ENCODE assay signal across 10 mouse cellular contexts in genomic region chr11:94429011-94429651, GRCm38 (mm10). TPM values are rescaled to one million over a fixed set of nuclear protein-coding genes. Genes with fewer than 3 reads are reported as not detected.
A peak's percentile ranks its signal among the peaks of the same experiment; 100 is the strongest.
DNase-seq lines count a peak whose midpoint lies in the region; ATAC-seq lines count a peak whose summit lies in the region.
"Had no signal": no experiment of that assay in that cellular context is flagged by ENCODE, and none has a peak within 500 bp of the region (broad histone marks: within the 10 kb centered on the region; RNA-seq: fewer than 3 reads in every experiment).

No protein-coding gene starts in this region.

- peak overlapping the region; percentile 4; the same call in 1 of the 2 replicates for H3K9ac ChIP-seq in lung, embryonic 16.5 days (ENCODE audit: low read length)
- H3K9ac ChIP-seq in forebrain, embryonic 11.5 days (ENCODE audit: low read length), result no peak overlapping the region
- no peak overlapping the region for H3K9ac ChIP-seq in liver, embryonic 12.5 days

- peaks cover 27% of the 10 kb centered on the region for H3K4me1 ChIP-seq in lung, embryonic 16.5 days (replicated peaks; ENCODE audit: control insufficient read depth, insufficient read depth, low read length)
- peaks cover 11% of the 10 kb centered on the region; the same call in 1 of the 2 replicates for H3K4me1 ChIP-seq in forebrain, embryonic 11.5 days (replicated peaks; ENCODE audit: control insufficient read depth, insufficient read depth, low read length)
- H3K4me1 ChIP-seq in liver, embryonic 12.5 days, result peaks cover 18% of the 10 kb centered on the region

- peaks cover 5% of the 10 kb centered on the region; the same call in 1 of the 2 replicates for H3K27me3 ChIP-seq in lung, embryonic 16.5 days (ENCODE audit: control insufficient read depth, insufficient read depth, low read depth, low read length)
- no peaks in the 10 kb centered on the region for H3K27me3 ChIP-seq in forebrain, embryonic 11.5 days (ENCODE audit: control insufficient read depth, insufficient read depth, low read length)
- peaks cover 96% of the 10 kb centered on the region for H3K27me3 ChIP-seq in liver, embryonic 12.5 days (replicated peaks)

- peak; percentile 14; the same call in 1 of the 2 replicates for ATAC-seq in lung, embryonic 16.5 days (ENCODE audit: low read depth)
- peak; percentile 53 for ATAC-seq in forebrain, embryonic 11.5 days (replicated peaks; ENCODE audit: low FRiP score)
- no peak for ATAC-seq in liver, embryonic 12.5 days
- ATAC-seq in megakaryocyte, adult 5-6 weeks (ENCODE audit: poor library complexity, severe bottlenecking), result no peak
- ATAC-seq in inflammation-experienced regulatory T-cells, adult 6 months, result no peak

- WGBS in lung, embryonic 16.5 days, result 20% methylated on average over 9 of the region's 9 CpGs
- 34% methylated on average over 9 of the region's 9 CpGs for WGBS in forebrain, embryonic 11.5 days
- 27% methylated on average over 9 of the region's 9 CpGs for WGBS in liver, embryonic 12.5 days (ENCODE audit: insufficient replicate concordance)

- no peak for DNase-seq in lung, postnatal 25 days (ENCODE audit: low spot score)
- DNase-seq in forebrain, embryonic 11.5 days (ENCODE audit: low spot score), result no peak
- DNase-seq in kidney, postnatal 25 days, result peak; percentile 30 to 67
- peak; percentile 68 for DNase-seq in retina, embryonic 14.5 days (ENCODE audit: low spot score)
- DNase-seq: right cerebral cortex, adult 18-20 months had no signal

- no peak overlapping the region for H3K4me2 ChIP-seq in lung, embryonic 16.5 days (ENCODE audit: low read depth, low read length)
- no peak overlapping the region for H3K4me2 ChIP-seq in forebrain, embryonic 11.5 days (ENCODE audit: low read depth, low read length, severe bottlenecking)
- no peak overlapping the region for H3K4me2 ChIP-seq in liver, embryonic 12.5 days

- H3K36me3 ChIP-seq in lung, embryonic 16.5 days (ENCODE audit: control insufficient read depth, insufficient read depth, low read length), result no peaks in the 10 kb centered on the region
- H3K36me3 ChIP-seq in forebrain, embryonic 11.5 days (ENCODE audit: control insufficient read depth, insufficient read depth, low read length), result no peaks in the 10 kb centered on the region
- H3K36me3 ChIP-seq in liver, embryonic 12.5 days, result no peaks in the 10 kb centered on the region

- H3K4me3 ChIP-seq in lung, embryonic 16.5 days (ENCODE audit: low read length), result no peak overlapping the region
- H3K4me3 ChIP-seq in forebrain, embryonic 11.5 days (ENCODE audit: low read depth, low read length), result no peak overlapping the region
- H3K4me3 ChIP-seq in liver, embryonic 12.5 days, result no peak overlapping the region

- peak overlapping the region; percentile 89 for H3K27ac ChIP-seq in lung, embryonic 16.5 days (ENCODE audit: low read length)
- 0 out of 2 replicates have a peak overlapping the region, but pooled peaks have one; percentile 25 for H3K27ac ChIP-seq in forebrain, embryonic 11.5 days (ENCODE audit: low read depth, low read length)
- no peak overlapping the region for H3K27ac ChIP-seq in liver, embryonic 12.5 days

- H3K9me3 ChIP-seq in lung, embryonic 16.5 days (ENCODE audit: control insufficient read depth, low read length), result no peaks in the 10 kb centered on the region
- H3K9me3 ChIP-seq in forebrain, embryonic 11.5 days (ENCODE audit: control insufficient read depth, low read length), result no peaks in the 10 kb centered on the region
- no peaks in the 10 kb centered on the region for H3K9me3 ChIP-seq in liver, embryonic 12.5 days (replicated peaks)

RNA-seq across cellular contexts. Expression of gene Abcc3, which starts 36.3 kb away (rescaled TPM):
- 4.0 and 5.0 TPM in 2 replicates for polyA plus RNA-seq in lung, embryonic 16.5 days (2015; fragmentation: Nextera tagmentation; extraction: Ambion mirVana)
- polyA plus RNA-seq in forebrain, embryonic 11.5 days (2014; fragmentation: Nextera tagmentation; extraction: Ambion mirVana), result 0.49 and 0.57 TPM in 2 replicates
- 4.0 and 4.3 TPM in 2 replicates for polyA plus RNA-seq in liver, embryonic 12.5 days (2016; fragmentation: Nextera tagmentation; extraction: Ambion mirVana)
- total RNA-seq in megakaryocyte, adult 5-6 weeks (2015), result 1.1 and 1.8 TPM in 2 replicates
- total RNA-seq in megakaryocyte, adult 5-6 weeks (2017), result 1.4 and 1.8 TPM in 2 replicates
- 1 to 10 TPM in 2 of 3 experiments, under 1 TPM in 1; 0.70 to 4.0 (median 1.9) TPM for polyA plus RNA-seq in inflammation-experienced regulatory T-cells, adult 6 months (2017; shearing (Covaris generic))

RNA-seq across cellular contexts. Expression of gene Cacna1g, which starts 44.9 kb away (rescaled TPM):
- 6.6 and 7.0 TPM in 2 replicates for polyA plus RNA-seq in lung, embryonic 16.5 days (2015; fragmentation: Nextera tagmentation; extraction: Ambion mirVana)
- polyA plus RNA-seq in forebrain, embryonic 11.5 days (2014; fragmentation: Nextera tagmentation; extraction: Ambion mirVana), result 13.0 and 17.4 TPM in 2 replicates
- polyA plus RNA-seq in liver, embryonic 12.5 days (2016; fragmentation: Nextera tagmentation; extraction: Ambion mirVana), result 2.5 and 3.2 TPM in 2 replicates
- 0.96 and 0.98 TPM in 2 replicates for total RNA-seq in megakaryocyte, adult 5-6 weeks (2015)
- total RNA-seq in megakaryocyte, adult 5-6 weeks (2017), result 0.16 TPM in 1 of 2 replicates, not detected in the other
- polyA plus RNA-seq in inflammation-experienced regulatory T-cells, adult 6 months (2017; shearing (Covaris generic)), result not detected

RNA-seq across cellular contexts. Expression of gene Spata20, which starts 56.8 kb away (rescaled TPM):
- polyA plus RNA-seq in lung, embryonic 16.5 days (2015; fragmentation: Nextera tagmentation; extraction: Ambion mirVana), result 0.08 TPM in 1 of 2 replicates, not detected in the other
- 0.17 TPM in 1 of 2 replicates, not detected in the other for polyA plus RNA-seq in forebrain, embryonic 11.5 days (2014; fragmentation: Nextera tagmentation; extraction: Ambion mirVana)
- not detected in 2 replicates for polyA plus RNA-seq in liver, embryonic 12.5 days (2016; fragmentation: Nextera tagmentation; extraction: Ambion mirVana)
- total RNA-seq in megakaryocyte, adult 5-6 weeks (2015), result not detected in 2 replicates
- not detected in 2 replicates for total RNA-seq in megakaryocyte, adult 5-6 weeks (2017)
- polyA plus RNA-seq in inflammation-experienced regulatory T-cells, adult 6 months (2017; shearing (Covaris generic)), result not detected
- total RNA-seq: gastrocnemius, postnatal 14 days had no signal

Comparison
In these comparisons a context has a peak if more than half of its experiments do, and no peak if none do; other contexts are left out.
1. ATAC-seq: peak in lung, embryonic 16.5 days (single experiment) and forebrain, embryonic 11.5 days (single experiment); none in liver, embryonic 12.5 days (single experiment), megakaryocyte, adult 5-6 weeks (single experiment) and inflammation-experienced regulatory T-cells, adult 6 months (single experiment).
2. DNase-seq: peak in kidney, postnatal 25 days (2 of 2) and retina, embryonic 14.5 days (single experiment); none in lung, postnatal 25 days (single experiment) and forebrain, embryonic 11.5 days (single experiment).